Mouse (Mus musculus) bone marrow, adult 2 months (tissue): Measurements from ENCODE around the gene Gm498. TPM values are rescaled to one million over a fixed set of nuclear protein-coding genes. Genes with fewer than 3 reads are reported as not detected.

Experiments
- H3K27ac ChIP-seq: fragments of 200-500 bp; 2 replicates; pipeline ENCODE4 v1.5.1; 2012; ENCODE audit warnings: low read depth, mild to moderate bottlenecking, control low read depth, inconsistent platforms, low read length; ENCODE audit not compliant: control insufficient read depth, poor library complexity, insufficient read depth
- H3K4me1 ChIP-seq: fragments of 200-500 bp; 2 replicates; pipeline ENCODE4 v1.6.1; 2011; ENCODE audit warnings: low read length; ENCODE audit not compliant: control insufficient read depth, insufficient read depth
- H3K4me3 ChIP-seq: fragments of 200-500 bp; replicated peaks from 2 replicates; pipeline ENCODE3; 2011; ENCODE audit warnings: mild to moderate bottlenecking, low read depth, low read length, control low read depth; ENCODE audit not compliant: control insufficient read depth
- CTCF ChIP-seq: fragments of 200-500 bp; IDR thresholded peaks from 2 replicates; pipeline ENCODE4 v1.5.1; 2011; ENCODE audit warnings: low read length, control low read depth; ENCODE audit not compliant: control insufficient read depth, insufficient read depth
- POLR2A ChIP-seq: fragments of 200-500 bp; IDR thresholded peaks from 2 replicates; pipeline ENCODE4 v1.6.1; 2011; ENCODE audit warnings: low read depth, mild to moderate bottlenecking, control low read depth, low read length, borderline replicate concordance; ENCODE audit not compliant: control insufficient read depth
- WGBS: fragments of 180-500 bp; shearing (Covaris S2); methylation state at CpG from one replicate; pipeline ENCODE4 v1.1.7; 2018; 5-methylcytosine and 5-hydroxymethylcytosine counted together
- polyA plus RNA-seq: library from polyadenylated mRNA; stranded (reverse); fragments of >200 nt; gene quantifications from 2 replicates; pipeline ENCODE4 v1.2.4, GENCODE M21; 2011; ENCODE audit warnings: low replicate concordance; ENCODE audit not compliant: missing spikeins, insufficient read depth, insufficient read length

Gene Gm498
- polyA plus RNA-seq, result not detected in 2 replicates

GRCm38 (mm10) chr7:143866538-143866937, at the start of gene Gm498:
Gene Gm498, plus strand, starts transcription at chr7:143866838.
- Histone ChIP-seq H3K4me1 (no peaks in the 10 kb centered on the region), H3K27ac (no peak within 1 kb of the TSS), H3K4me3 (no peak within 1 kb of the TSS)
- WGBS, result 78% methylated on average over 2 of the region's 2 CpGs
- no peak for TF ChIP-seq CTCF
- TF ChIP-seq POLR2A, result no peak

DNA sequence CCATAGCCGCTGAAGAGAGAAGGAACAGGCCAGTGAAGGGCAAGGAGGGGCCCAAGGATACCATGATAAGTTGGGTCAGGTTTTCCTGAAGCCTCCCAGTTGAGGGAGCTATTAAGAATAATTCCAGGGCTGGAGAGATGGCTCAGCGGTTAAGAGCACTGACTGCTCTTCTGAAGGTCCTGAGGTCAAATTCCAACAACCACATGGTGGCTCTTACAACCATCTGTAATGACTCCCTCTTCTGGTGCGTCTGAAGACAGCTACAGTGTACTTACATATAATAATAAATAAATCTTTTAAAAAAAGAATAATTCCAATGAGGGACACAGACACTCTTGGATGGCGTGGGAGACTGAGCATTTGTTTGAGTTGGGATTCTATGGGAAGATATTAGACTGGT, 47.4 kb upstream of the Gm498 start:
- H3K4me3 ChIP-seq, result no peak overlapping the region
- TF ChIP-seq POLR2A (no peak), CTCF (no peak)
- no peaks in the 10 kb centered on the region; the same call in 1 of the 2 replicates for H3K4me1 ChIP-seq
- no peak overlapping the region for H3K27ac ChIP-seq
- WGBS, result 84% methylated on average over 4 of the region's 4 CpGs

GRCm38 (mm10) chr7:143821241-143821640, 45.4 kb upstream of the Gm498 start:
- TF ChIP-seq CTCF (no peak), POLR2A (no peak)
- H3K27ac ChIP-seq, result no peak overlapping the region
- H3K4me1 ChIP-seq, result no peaks in the 10 kb centered on the region; the same call in 1 of the 2 replicates
- H3K4me3 ChIP-seq, result no peak overlapping the region
- WGBS, result 92% methylated on average over 2 of the region's 2 CpGs

- Histone ChIP-seq H3K27ac (peak within 1 kb of the TSS; percentile 44), H3K4me1 (no peaks in the 10 kb centered on the region; the same call in 1 of the 2 replicates)
- WGBS, result under 1% methylated on average over 38 of the region's 40 CpGs
Observed at GRCm38 (mm10) chr7:143822375-143823265, 44.0 kb upstream of the Gm498 start, which contains the start of the genes Nadsyn1 and Dhcr7. Gene Nadsyn1, minus strand, starts transcription at chr7:143822849. Gene Dhcr7, plus strand, starts transcription at chr7:143823145.

GRCm38 (mm10) chr7:143823266-143823605, 43.4 kb upstream of the Gm498 start:
- H3K4me1 ChIP-seq, result no peaks in the 10 kb centered on the region; the same call in 1 of the 2 replicates
- whole genome bisulfite sequencing, result 81% methylated on average over 4 of the region's 4 CpGs
- H3K27ac ChIP-seq, result peak overlapping the region; percentile 44
- no peak for TF ChIP-seq CTCF
- TF ChIP-seq POLR2A, result no peak
- peak overlapping the region; percentile 56 for H3K4me3 ChIP-seq

More at GRCm38 (mm10) chr7:143822375-143823265, 44.0 kb upstream of the Gm498 start, which contains the start of the genes Nadsyn1 and Dhcr7:
- TF ChIP-seq CTCF (no peak), POLR2A (peak; percentile 46; the same call in 1 of the 2 replicates)
- H3K4me3 ChIP-seq, result peak within 1 kb of the TSS; percentile 83

GRCm38 (mm10) chr7:143826985-143827384, 39.7 kb upstream of the Gm498 start:
- no peaks in the 10 kb centered on the region; the same call in 1 of the 2 replicates for H3K4me1 ChIP-seq

DNA sequence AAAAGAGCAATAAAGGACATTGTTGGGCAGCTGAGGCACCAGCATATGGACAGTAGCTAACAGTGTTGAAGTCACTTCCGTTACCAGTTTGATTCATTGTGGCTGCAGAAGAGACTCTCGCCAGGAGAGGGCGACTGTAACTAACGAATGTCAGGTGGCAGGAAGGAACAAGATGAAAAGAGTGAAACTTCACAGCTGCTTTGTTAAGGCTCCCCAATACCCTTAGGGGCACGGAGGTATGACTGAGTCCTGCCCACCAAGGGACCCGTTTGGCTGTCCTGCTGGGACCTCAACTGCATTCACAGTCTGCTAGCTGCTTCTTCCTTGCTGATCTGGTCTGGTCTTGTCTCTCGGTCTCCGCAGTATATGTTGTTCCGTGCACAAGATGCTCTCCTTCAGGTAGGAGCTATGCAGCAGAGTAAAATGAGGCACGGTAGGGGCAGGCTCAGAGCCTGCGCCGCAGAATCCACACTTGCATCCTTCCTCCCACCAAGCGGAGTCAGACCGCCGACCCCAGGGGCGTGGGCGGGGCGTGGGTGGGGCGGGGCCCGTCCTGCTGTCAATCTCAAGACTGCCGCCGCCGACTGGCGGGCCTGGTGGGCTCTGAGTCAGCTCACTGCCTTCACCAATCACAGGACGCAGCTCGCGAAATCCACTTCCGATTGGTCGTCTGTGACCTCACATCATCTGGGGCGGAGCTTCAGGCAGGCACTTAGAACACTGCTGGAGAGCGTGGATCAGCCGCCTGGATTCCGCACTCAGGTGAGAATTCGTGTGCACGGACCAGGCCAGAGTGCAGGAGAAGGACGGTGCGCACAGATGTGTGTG, 36.9 kb upstream of the Gm498 start:
- Histone ChIP-seq H3K27ac (peak overlapping the region; percentile 79), H3K4me3 (peak overlapping the region; percentile 91), H3K4me1 (no peaks in the 10 kb centered on the region)
- peak; percentile 84 for TF ChIP-seq CTCF
- TF ChIP-seq POLR2A, result 0 out of 2 replicates have a peak, but pooled peaks have one; percentile 36
- WGBS, result under 1% methylated on average over 37 of the region's 37 CpGs

More at GRCm38 (mm10) chr7:143826985-143827384, 39.7 kb upstream of the Gm498 start:
- WGBS, result 52% methylated on average over 2 of the region's 2 CpGs
- TF ChIP-seq CTCF (no peak), POLR2A (no peak)
- no peak overlapping the region for H3K27ac ChIP-seq
- no peak overlapping the region for H3K4me3 ChIP-seq

DNA sequence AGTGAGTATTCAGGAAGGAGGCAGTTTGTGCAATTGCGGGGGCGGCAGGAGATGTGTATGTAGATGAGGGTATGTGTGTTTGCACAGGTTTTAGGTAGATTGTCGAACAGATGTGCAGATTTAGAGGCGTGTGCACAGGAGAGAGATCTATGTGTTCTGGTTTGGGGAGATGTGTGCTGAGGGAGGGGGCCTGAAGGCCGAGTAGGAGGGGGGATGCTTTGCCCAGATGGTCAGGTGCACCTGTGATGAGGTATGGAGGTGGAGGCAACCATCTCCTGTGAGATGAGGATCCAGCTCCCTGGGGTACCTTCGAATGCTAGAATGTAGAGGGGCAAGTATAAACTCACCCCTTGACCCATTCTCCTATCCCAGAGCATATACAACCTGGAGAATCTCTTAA, 36.2 kb upstream of the Gm498 start:
- Histone ChIP-seq H3K27ac (no peak overlapping the region), H3K4me1 (no peaks in the 10 kb centered on the region), H3K4me3 (peak overlapping the region; percentile 64)
- WGBS, result 5% methylated on average over 6 of the region's 6 CpGs
- TF ChIP-seq POLR2A (no peak), CTCF (no peak)
